Mouse (Mus musculus) embryonic fibroblast, embryonic 13.5 days (primary cell): Measurements from ENCODE around the gene Ksr1. TPM values are rescaled to one million over a fixed set of nuclear protein-coding genes. Genes with fewer than 3 reads are reported as not detected.

Experiments
- H3K27ac ChIP-seq: 2 replicates; pipeline ENCODE4 v1.5.1; 2012; ENCODE audit warnings: low read length, control low read depth, inconsistent platforms; ENCODE audit not compliant: insufficient read depth
- H3K4me1 ChIP-seq: 2 replicates; pipeline ENCODE4 v1.6.1; 2011; ENCODE audit warnings: low read length; ENCODE audit not compliant: control insufficient read depth, insufficient read depth
- H3K4me3 ChIP-seq: 2 replicates; pipeline ENCODE4 v1.5.1; 2011; ENCODE audit warnings: mild to moderate bottlenecking, control low read depth, low read length; ENCODE audit not compliant: insufficient read depth
- CTCF ChIP-seq: IDR thresholded peaks from 2 replicates; pipeline ENCODE4 v1.5.1; 2011; ENCODE audit warnings: mild to moderate bottlenecking, control low read depth, low read length, moderate library complexity, borderline replicate concordance; ENCODE audit not compliant: insufficient read depth
- POLR2A ChIP-seq: IDR thresholded peaks from 2 replicates; pipeline ENCODE4 v1.6.1; 2011; ENCODE audit warnings: low read depth, mild to moderate bottlenecking, control low read depth, low read length, moderate library complexity
- polyA plus RNA-seq: library from polyadenylated mRNA; stranded (reverse); fragments of >200 nt; gene quantifications from 2 replicates; pipeline ENCODE4 v1.2.4, GENCODE M21; 2011; ENCODE audit warnings: low read depth; ENCODE audit not compliant: missing spikeins, insufficient read length

The Ksr1 gene
- polyA plus RNA-seq, 1 experiment: 3.4 TPM

DNA sequence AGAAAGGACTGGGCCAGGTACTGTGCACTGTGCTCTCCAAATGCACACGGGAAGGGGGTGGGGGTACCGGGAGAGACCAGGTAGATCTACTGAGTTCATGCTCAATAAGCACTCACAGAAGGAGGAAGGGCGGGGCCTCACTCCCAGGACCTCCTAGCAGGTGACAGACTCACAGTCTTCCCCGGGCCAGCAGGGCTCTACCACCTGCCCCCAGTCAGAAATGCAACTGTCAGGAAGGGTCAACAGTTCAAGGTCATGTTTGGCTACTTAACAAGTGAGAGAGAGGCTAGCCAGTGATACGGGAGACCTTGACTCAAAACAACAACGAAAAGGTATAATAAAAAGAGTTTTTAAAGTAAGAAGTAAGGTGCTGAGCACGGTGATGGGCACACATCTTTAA lies 18.0 kb downstream of the Ksr1 start:
- no peak for TF ChIP-seq CTCF
- TF ChIP-seq POLR2A: no peak
- no peak overlapping the region for H3K27ac ChIP-seq
- no peaks in the 10 kb centered on the region for H3K4me1 ChIP-seq
- no peak overlapping the region for H3K4me3 ChIP-seq

- no peak for TF ChIP-seq POLR2A
- no peak for TF ChIP-seq CTCF
- Histone ChIP-seq H3K27ac (no peak overlapping the region), H3K4me1 (no peaks in the 10 kb centered on the region), H3K4me3 (no peak overlapping the region)
Observed at GRCm38 (mm10) chr11:79126963-79127362, 19.2 kb downstream of the Ksr1 start.

DNA sequence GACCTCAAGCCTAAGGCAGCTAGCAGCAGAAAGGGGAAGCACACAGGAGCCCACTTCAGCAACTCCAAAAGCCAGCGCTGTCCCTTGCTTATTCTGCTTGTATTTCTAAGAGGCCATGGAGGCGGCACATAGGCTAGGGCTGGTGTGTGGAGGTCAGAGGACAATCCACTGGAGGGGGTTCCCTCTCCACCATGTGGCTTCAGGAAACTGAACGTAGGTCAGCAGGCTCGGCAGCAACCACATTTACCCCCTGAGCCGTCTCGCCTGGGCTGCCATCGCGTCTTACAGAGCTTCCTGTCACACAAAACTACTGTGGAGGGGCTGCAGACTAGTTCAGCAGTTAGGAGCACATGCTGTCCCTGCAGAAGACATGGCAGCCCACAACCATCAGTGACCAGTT lies 20.4 kb downstream of the Ksr1 start:
- H3K27ac ChIP-seq: no peak overlapping the region
- TF ChIP-seq POLR2A (no peak), CTCF (no peak)
- H3K4me3 ChIP-seq: no peak overlapping the region
- no peaks in the 10 kb centered on the region for H3K4me1 ChIP-seq

DNA sequence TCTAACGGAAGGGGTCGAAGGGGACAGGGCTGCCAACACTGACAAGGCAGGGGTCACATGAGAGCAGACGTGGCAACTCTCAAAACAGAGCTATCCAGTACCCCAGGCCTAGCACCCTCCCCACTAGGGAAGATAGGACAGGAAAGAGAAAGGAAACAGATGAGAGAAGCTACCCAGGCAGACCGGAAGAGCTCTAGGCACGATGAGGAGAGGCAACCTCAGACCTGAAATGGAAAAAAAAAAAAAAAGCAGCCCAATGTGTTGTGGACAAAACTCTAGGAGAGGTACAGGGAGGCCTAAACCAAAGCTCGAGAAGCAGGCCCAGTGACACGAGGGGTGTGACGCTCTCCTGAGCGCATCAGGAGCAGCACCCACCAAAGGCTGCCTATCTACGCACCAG lies 23.7 kb downstream of the Ksr1 start:
- Histone ChIP-seq H3K27ac (no peak overlapping the region), H3K4me3 (no peak overlapping the region), H3K4me1 (no peaks in the 10 kb centered on the region)
- TF ChIP-seq POLR2A (no peak), CTCF (no peak)

- TF ChIP-seq CTCF: no peak
- TF ChIP-seq POLR2A: no peak
- H3K27ac ChIP-seq: no peak overlapping the region
- no peaks in the 10 kb centered on the region for H3K4me1 ChIP-seq
- no peak overlapping the region for H3K4me3 ChIP-seq
Observed at GRCm38 (mm10) chr11:79120087-79120486, 26.1 kb downstream of the Ksr1 start.

DNA sequence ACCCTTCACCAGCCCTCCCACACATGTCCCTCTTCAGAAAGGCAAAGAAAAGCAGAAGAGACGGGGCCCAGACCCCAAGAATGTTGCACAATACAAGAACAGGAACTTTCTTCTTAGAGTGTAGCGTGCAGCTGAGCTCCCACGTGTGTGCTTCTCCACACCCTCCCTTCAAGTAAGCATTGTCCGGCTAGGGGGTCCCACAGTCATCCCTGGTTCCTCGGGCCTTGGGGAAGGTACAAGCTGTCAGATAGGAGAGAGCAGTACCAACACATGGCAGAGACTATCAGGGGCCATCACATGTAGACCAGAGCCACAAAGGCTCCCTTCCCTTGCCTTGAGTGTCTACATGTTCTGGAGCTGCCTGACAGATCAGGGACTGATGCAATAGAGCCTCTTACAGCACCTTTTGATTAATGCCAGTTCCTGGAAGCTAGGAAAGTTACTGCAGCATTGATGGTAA lies 27.3 kb downstream of the Ksr1 start:
- Histone ChIP-seq H3K27ac (no peak overlapping the region), H3K4me1 (no peaks in the 10 kb centered on the region), H3K4me3 (no peak overlapping the region)
- TF ChIP-seq POLR2A (no peak), CTCF (no peak)

DNA sequence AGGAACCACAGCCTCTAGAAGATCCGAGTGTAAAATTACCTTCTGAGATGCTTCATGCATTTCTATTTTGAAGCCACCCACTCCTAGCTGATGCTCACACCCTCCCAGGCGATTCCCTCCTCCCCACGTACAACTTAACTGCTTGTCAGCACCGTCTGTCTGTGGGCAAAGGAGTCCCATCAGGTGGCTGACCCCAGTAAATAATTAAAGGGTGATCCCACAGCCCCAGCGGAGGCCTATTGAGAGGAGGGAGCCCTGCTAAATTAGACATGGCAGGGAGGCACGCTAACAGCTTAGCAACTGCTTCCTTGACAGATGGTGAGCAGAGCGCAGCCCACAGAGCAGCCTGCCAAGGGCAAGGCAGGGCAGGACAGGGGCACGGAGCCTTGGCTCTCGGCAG lies 29.5 kb downstream of the Ksr1 start:
- no peaks in the 10 kb centered on the region for H3K4me1 ChIP-seq
- TF ChIP-seq CTCF: no peak
- TF ChIP-seq POLR2A: no peak

GRCm38 (mm10) chr11:79115659-79116058 lies 30.5 kb downstream of the Ksr1 start:
- Histone ChIP-seq H3K4me1 (no peaks in the 10 kb centered on the region), H3K27ac (no peak overlapping the region), H3K4me3 (no peak overlapping the region)
- no peak for TF ChIP-seq POLR2A
- no peak for TF ChIP-seq CTCF

More for the DNA sequence above, 29.5 kb downstream of the Ksr1 start:
- Histone ChIP-seq H3K4me3 (no peak overlapping the region), H3K27ac (no peak overlapping the region)

- no peaks in the 10 kb centered on the region for H3K4me1 ChIP-seq
- H3K27ac ChIP-seq: no peak overlapping the region
- TF ChIP-seq CTCF: no peak
- TF ChIP-seq POLR2A: no peak
- no peak overlapping the region for H3K4me3 ChIP-seq
Observed at GRCm38 (mm10) chr11:79114061-79114460, 32.1 kb downstream of the Ksr1 start.

- Histone ChIP-seq H3K4me1 (no peaks in the 10 kb centered on the region), H3K4me3 (no peak overlapping the region), H3K27ac (no peak overlapping the region)
- TF ChIP-seq POLR2A: no peak
- no peak for TF ChIP-seq CTCF
Observed at GRCm38 (mm10) chr11:79113397-79113796, 32.8 kb downstream of the Ksr1 start.

DNA sequence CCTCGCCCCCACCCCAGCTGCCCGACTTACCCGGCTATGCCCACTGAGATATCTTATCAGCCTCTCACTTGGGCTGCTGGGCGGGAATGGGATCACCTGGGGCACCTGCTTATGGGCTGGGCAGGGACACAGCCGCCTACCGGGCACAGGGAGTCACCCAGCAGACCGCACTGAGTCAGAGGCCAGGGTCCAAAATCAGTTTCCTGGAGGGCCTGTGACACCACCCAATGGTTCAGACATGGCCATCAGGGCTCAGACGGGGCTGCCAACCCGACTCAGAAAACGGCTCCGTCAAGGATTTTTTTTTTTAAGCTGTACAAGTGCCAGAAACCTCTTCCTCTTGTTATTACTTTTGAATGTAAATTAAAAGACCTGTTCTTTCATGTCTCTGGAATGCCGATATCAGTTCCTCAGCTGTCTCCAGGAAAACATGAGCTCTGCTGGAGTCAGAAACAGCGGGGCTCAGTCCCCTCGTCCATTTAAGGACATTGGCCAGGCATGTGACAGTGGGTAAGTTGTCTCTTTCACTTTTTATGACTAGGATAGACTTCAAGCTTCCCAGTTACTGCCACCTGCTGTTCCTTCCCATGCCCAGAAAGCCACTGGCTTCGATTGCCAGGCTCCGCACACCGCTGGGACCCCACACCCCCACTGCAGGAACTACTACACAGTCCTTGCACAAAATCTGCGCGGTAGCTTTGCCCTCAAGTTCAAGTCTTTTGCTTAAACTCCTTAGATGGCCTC lies 33.5 kb downstream of the Ksr1 start:
- no peak overlapping the region for H3K4me3 ChIP-seq
- no peak overlapping the region for H3K27ac ChIP-seq
- H3K4me1 ChIP-seq: no peaks in the 10 kb centered on the region
- TF ChIP-seq POLR2A (no peak), CTCF (no peak)
